Mouse (Mus musculus) hindbrain, embryonic 13.5 days (tissue): ENCODE data around the gene Frmd8. TPM values are rescaled to one million over a fixed set of nuclear protein-coding genes. Genes with fewer than 3 reads are reported as not detected.
A peak's percentile ranks its signal among the peaks of the same experiment; 100 is the strongest.

Experiments used
- ATAC-seq: fragments of 200-750 bp; cut with Nextera tagmentation; 2 replicates; pipeline ENCODE4 v1.8.0; 2017; ENCODE audit warnings: moderate TSS enrichment; ENCODE audit not compliant: low FRiP score
- H3K27ac ChIP-seq: fragments of 300-500 bp; sonication (generic); 2 replicates; pipeline ENCODE4 v1.5.1; 2015; ENCODE audit warnings: inconsistent platforms, mild to moderate bottlenecking, moderate library complexity
- H3K27me3 ChIP-seq: fragments of 300-500 bp; sonication (generic); 2 replicates; pipeline ENCODE4 v1.6.1; 2015; ENCODE audit warnings: mild to moderate bottlenecking, inconsistent platforms
- H3K36me3 ChIP-seq: fragments of 300-500 bp; sonication (generic); 2 replicates; pipeline ENCODE4 v1.6.1; 2015; ENCODE audit warnings: mild to moderate bottlenecking, inconsistent platforms
- H3K4me1 ChIP-seq: fragments of 300-500 bp; sonication (generic); replicated peaks from 2 replicates; pipeline ENCODE4 v1.6.1; 2015; ENCODE audit warnings: inconsistent platforms
- H3K4me2 ChIP-seq: fragments of 300-500 bp; sonication (generic); 2 replicates; pipeline ENCODE4 v1.6.1; 2015; ENCODE audit warnings: inconsistent platforms, mild to moderate bottlenecking, moderate library complexity
- H3K4me3 ChIP-seq: fragments of 300-500 bp; sonication (generic); 2 replicates; pipeline ENCODE4 v1.5.1; 2015; ENCODE audit warnings: mild to moderate bottlenecking, inconsistent platforms
- H3K9ac ChIP-seq: fragments of 300-500 bp; sonication (generic); 2 replicates; pipeline ENCODE4 v1.6.1; 2015; ENCODE audit warnings: mild to moderate bottlenecking, inconsistent platforms
- H3K9me3 ChIP-seq: fragments of 300-500 bp; sonication (generic); 2 replicates; pipeline ENCODE4 v1.6.1; 2016; ENCODE audit warnings: inconsistent platforms
- WGBS: fragments of 180-500 bp; shearing (Covaris S2); methylation state at CpG from one replicate; pipeline ENCODE4 v1.1.7; 2015; 5-methylcytosine and 5-hydroxymethylcytosine counted together
- polyA plus RNA-seq: library from polyadenylated mRNA; unstranded; fragments of >200 nt; fragmentation: Nextera tagmentation; extraction: Ambion mirVana; gene quantifications from 2 replicates; pipeline ENCODE4 v1.2.1, GENCODE M21; 2015

The Frmd8 gene
- polyA plus RNA-seq, 1 experiment from 2014 or later: 19.3 TPM

GRCm38 (mm10) chr19:5879735-5880134, 4.7 kb upstream of the Frmd8 start:
- Histone ChIP-seq H3K36me3 (no peaks in the 10 kb centered on the region), H3K27me3 (no peaks in the 10 kb centered on the region), H3K4me1 (peaks cover 10% of the 10 kb centered on the region), H3K27ac (no peak overlapping the region), H3K9ac (no peak overlapping the region), H3K4me3 (no peak overlapping the region), H3K4me2 (no peak overlapping the region), H3K9me3 (no peaks in the 10 kb centered on the region)
- WGBS: 96% methylated on average over 7 of the region's 7 CpGs
- ATAC-seq: no peak

GRCm38 (mm10) chr19:5878916-5879315, 3.8 kb upstream of the Frmd8 start:
- Histone ChIP-seq H3K36me3 (no peaks in the 10 kb centered on the region), H3K4me3 (no peak overlapping the region), H3K4me2 (no peak overlapping the region), H3K9me3 (no peaks in the 10 kb centered on the region), H3K27ac (no peak overlapping the region), H3K27me3 (no peaks in the 10 kb centered on the region), H3K9ac (no peak overlapping the region; the same call in 1 of the 2 replicates), H3K4me1 (peaks cover 18% of the 10 kb centered on the region)
- ATAC-seq: no peak
- WGBS: 85% methylated on average over 3 of the region's 3 CpGs

- ATAC-seq: no peak
- H3K9me3 ChIP-seq: no peaks in the 10 kb centered on the region
- 77% methylated on average over 7 of the region's 7 CpGs for WGBS
- no peak overlapping the region for H3K4me3 ChIP-seq
- H3K36me3 ChIP-seq: no peaks in the 10 kb centered on the region
- H3K9ac ChIP-seq: peak overlapping the region; percentile 49
- peaks cover 24% of the 10 kb centered on the region for H3K4me1 ChIP-seq
- no peaks in the 10 kb centered on the region for H3K27me3 ChIP-seq
- peak overlapping the region; percentile 72; the same call in 1 of the 2 replicates for H3K27ac ChIP-seq
- H3K4me2 ChIP-seq: 0 out of 2 replicates have a peak overlapping the region, but pooled peaks have one; percentile 15
These were observed 3.3 kb upstream of the Frmd8 start for GRCm38 (mm10) chr19:5878362-5878722.

GRCm38 (mm10) chr19:5877618-5878361, 2.7 kb upstream of the Frmd8 start, which contains the start of gene Slc25a45:
Gene Slc25a45 (plus strand): TSS chr19:5877808.
- ATAC-seq: no peak
- Histone ChIP-seq H3K9ac (peak within 1 kb of the TSS; percentile 49), H3K4me3 (no peak within 1 kb of the TSS), H3K27me3 (no peaks in the 10 kb centered on the region), H3K36me3 (peaks cover 3% of the 10 kb centered on the region; the same call in 1 of the 2 replicates), H3K4me1 (peaks cover 29% of the 10 kb centered on the region), H3K9me3 (no peaks in the 10 kb centered on the region), H3K4me2 (0 out of 2 replicates have a peak within 1 kb of the TSS, but pooled peaks have one; percentile 15), H3K27ac (peak within 1 kb of the TSS; percentile 72)
- whole genome bisulfite sequencing: 50% methylated on average over 15 of the region's 15 CpGs

- H3K4me2 ChIP-seq: peak overlapping the region; percentile 88
These were observed 594 bp downstream of the Frmd8 start for GRCm38 (mm10) chr19:5874391-5874968.

GRCm38 (mm10) chr19:5872931-5873556, 2.0 kb downstream of the Frmd8 start:
- H3K27me3 ChIP-seq: no peaks in the 10 kb centered on the region
- H3K27ac ChIP-seq: no peak overlapping the region
- H3K4me2 ChIP-seq: no peak overlapping the region
- H3K4me1 ChIP-seq: peaks cover 47% of the 10 kb centered on the region
- H3K9ac ChIP-seq: peak overlapping the region; percentile 85
- 87% methylated on average over 19 of the region's 19 CpGs for WGBS
- ATAC-seq: no peak
- H3K9me3 ChIP-seq: no peaks in the 10 kb centered on the region
- H3K4me3 ChIP-seq: no peak overlapping the region
- H3K36me3 ChIP-seq: peaks cover 28% of the 10 kb centered on the region

More at GRCm38 (mm10) chr19:5874391-5874968, 594 bp downstream of the Frmd8 start:
- 11% methylated on average over 13 of the region's 13 CpGs for WGBS
- Histone ChIP-seq H3K27ac (peak overlapping the region; percentile 70; the same call in 1 of the 2 replicates), H3K4me3 (peak overlapping the region; percentile 75), H3K27me3 (no peaks in the 10 kb centered on the region), H3K9ac (peak overlapping the region; percentile 85), H3K36me3 (peaks cover 16% of the 10 kb centered on the region), H3K9me3 (no peaks in the 10 kb centered on the region), H3K4me1 (peaks cover 47% of the 10 kb centered on the region)
- no peak; the same call in 1 of the 2 replicates for ATAC-seq

- H3K9me3 ChIP-seq: no peaks in the 10 kb centered on the region
- peak overlapping the region; percentile 85 for H3K9ac ChIP-seq
These were observed 2.5 kb downstream of the Frmd8 start for GRCm38 (mm10) chr19:5872528-5872927.

GRCm38 (mm10) chr19:5871683-5872082, 3.4 kb downstream of the Frmd8 start:
- 60% methylated on average over 6 of the region's 6 CpGs for WGBS
- Histone ChIP-seq H3K36me3 (peaks cover 40% of the 10 kb centered on the region), H3K9ac (peak overlapping the region; percentile 53), H3K9me3 (no peaks in the 10 kb centered on the region), H3K27ac (peak overlapping the region; percentile 76; the same call in 1 of the 2 replicates), H3K27me3 (no peaks in the 10 kb centered on the region), H3K4me3 (no peak overlapping the region), H3K4me2 (0 out of 2 replicates have a peak overlapping the region, but pooled peaks have one; percentile 16), H3K4me1 (peaks cover 45% of the 10 kb centered on the region)
- no peak for ATAC-seq

More at GRCm38 (mm10) chr19:5872528-5872927, 2.5 kb downstream of the Frmd8 start:
- peaks cover 45% of the 10 kb centered on the region for H3K4me1 ChIP-seq
- H3K36me3 ChIP-seq: peaks cover 33% of the 10 kb centered on the region
- H3K4me3 ChIP-seq: no peak overlapping the region
- 86% methylated on average over 4 of the region's 4 CpGs for WGBS
- H3K27me3 ChIP-seq: no peaks in the 10 kb centered on the region
- no peak overlapping the region for H3K4me2 ChIP-seq
- ATAC-seq: no peak
- H3K27ac ChIP-seq: no peak overlapping the region

- no peaks in the 10 kb centered on the region for H3K9me3 ChIP-seq
- ATAC-seq: peak; percentile 17; the same call in 1 of the 2 replicates
- H3K9ac ChIP-seq: peak overlapping the region; percentile 53
- H3K4me1 ChIP-seq: peaks cover 45% of the 10 kb centered on the region
- H3K4me3 ChIP-seq: no peak overlapping the region
- H3K36me3 ChIP-seq: peaks cover 44% of the 10 kb centered on the region
- H3K4me2 ChIP-seq: peak overlapping the region; percentile 16; the same call in 1 of the 2 replicates
- 10% methylated on average over 6 of the region's 7 CpGs for WGBS
- H3K27ac ChIP-seq: peak overlapping the region; percentile 76
- H3K27me3 ChIP-seq: no peaks in the 10 kb centered on the region
These were observed 3.8 kb downstream of the Frmd8 start for GRCm38 (mm10) chr19:5871273-5871672.

- Histone ChIP-seq H3K9me3 (no peaks in the 10 kb centered on the region), H3K4me1 (peaks cover 21% of the 10 kb centered on the region), H3K9ac (no peak overlapping the region), H3K27ac (no peak overlapping the region), H3K27me3 (no peaks in the 10 kb centered on the region), H3K36me3 (peaks cover 76% of the 10 kb centered on the region), H3K4me3 (no peak overlapping the region), H3K4me2 (no peak overlapping the region)
- no peak for ATAC-seq
- 87% methylated on average over 6 of the region's 6 CpGs for WGBS
These were observed 7.0 kb downstream of the Frmd8 start for GRCm38 (mm10) chr19:5868096-5868495.

- Histone ChIP-seq H3K36me3 (peaks cover 94% of the 10 kb centered on the region), H3K4me3 (no peak overlapping the region), H3K9ac (no peak overlapping the region), H3K27ac (no peak overlapping the region), H3K4me2 (no peak overlapping the region), H3K4me1 (no peaks in the 10 kb centered on the region), H3K27me3 (no peaks in the 10 kb centered on the region), H3K9me3 (no peaks in the 10 kb centered on the region)
- ATAC-seq: no peak
- WGBS: 95% methylated on average over 20 of the region's 20 CpGs
These were observed 10.2 kb downstream of the Frmd8 start for GRCm38 (mm10) chr19:5864710-5865398.

GRCm38 (mm10) chr19:5863776-5864175, 11.3 kb downstream of the Frmd8 start:
- H3K36me3 ChIP-seq: peaks cover 99% of the 10 kb centered on the region
- no peaks in the 10 kb centered on the region for H3K4me1 ChIP-seq
- no peak for ATAC-seq
- H3K27ac ChIP-seq: no peak overlapping the region
- no peak overlapping the region for H3K4me2 ChIP-seq
- H3K27me3 ChIP-seq: no peaks in the 10 kb centered on the region
- H3K9me3 ChIP-seq: no peaks in the 10 kb centered on the region
- no peak overlapping the region; the same call in 1 of the 2 replicates for H3K9ac ChIP-seq
- H3K4me3 ChIP-seq: no peak overlapping the region
- WGBS: 95% methylated on average over 5 of the region's 5 CpGs
